Mouse (Mus musculus) embryo, embryonic 9.5 days (tissue): ENCODE results near the gene Rbm15.
A peak's percentile ranks its signal among the peaks of the same experiment; 100 is the strongest.
"Not testable (repeated sequence)": the region's sequence is repeated elsewhere in the genome, so short reads cannot be mapped to it uniquely, and the experiment has no call there.

Source experiments
- DNase-seq: peaks from one replicate; pipeline ENCODE4 v3.0.0-alpha.2; 2017; ENCODE audit errors: extremely low spot score

The Rbm15 gene

DNA sequence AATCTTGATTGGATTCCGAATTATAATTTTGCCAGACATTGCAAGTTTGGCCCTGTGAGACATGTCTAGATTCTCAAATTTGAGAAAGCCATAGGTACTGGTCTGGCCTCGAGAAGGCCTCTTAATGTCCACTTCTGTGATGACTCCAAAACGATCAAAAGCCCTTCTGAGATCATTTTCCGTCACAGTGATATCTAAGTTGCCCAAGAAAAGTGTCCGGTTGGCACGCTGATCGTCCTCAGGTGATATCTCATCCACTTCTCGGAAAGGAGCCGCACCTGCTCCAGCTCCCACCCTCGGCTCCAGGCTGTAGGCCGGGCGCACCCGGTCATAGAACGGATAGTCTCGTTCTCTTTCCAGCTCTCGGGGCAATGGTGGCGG lies 1.7 kb downstream of the Rbm15 start:
- no peak for DNase-seq

DNA sequence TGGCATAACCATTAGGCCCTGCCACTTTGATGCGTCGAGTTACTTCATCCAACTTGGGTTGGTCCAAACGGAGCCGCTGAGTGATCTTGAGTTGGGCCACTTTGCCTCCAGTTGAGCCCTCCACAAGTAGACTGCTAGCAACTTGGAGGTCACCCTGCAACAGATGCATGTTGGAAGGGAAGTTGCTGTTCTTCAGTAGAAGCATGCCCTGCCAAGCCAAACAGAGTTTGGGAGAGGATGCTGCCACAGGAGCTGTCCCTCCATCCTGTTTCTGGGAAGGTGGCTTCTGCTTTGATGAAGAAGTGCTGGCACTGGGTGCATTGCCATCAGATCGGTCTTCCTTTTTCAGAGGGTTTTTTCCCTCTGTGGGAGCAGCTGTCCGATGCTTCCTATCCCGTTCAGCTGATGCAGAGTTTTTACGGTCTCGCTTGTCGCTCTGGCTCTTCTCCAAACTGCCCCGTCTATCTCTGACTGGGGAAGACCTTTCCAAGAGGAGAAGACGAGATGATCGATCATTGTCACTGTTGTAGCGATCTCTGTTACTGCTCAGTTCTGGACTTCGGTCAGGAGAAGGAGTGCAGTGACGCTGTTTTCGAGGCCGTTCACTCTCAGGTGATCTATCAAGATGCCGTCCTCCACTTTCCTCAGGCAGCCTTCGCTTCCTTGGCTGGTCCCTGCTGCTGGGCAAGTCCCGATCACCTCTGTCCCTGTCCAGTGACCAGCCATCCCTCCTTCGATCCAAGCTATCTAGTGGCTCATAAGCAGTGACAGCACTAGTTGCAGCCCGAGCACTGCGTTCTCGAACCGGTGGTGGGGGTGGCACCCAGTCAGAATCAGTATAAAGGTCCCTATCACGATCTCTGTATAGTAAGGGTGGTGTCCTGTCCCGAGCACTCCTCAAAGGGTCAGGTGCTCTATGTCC lies 2.7 kb downstream of the Rbm15 start:
- no peak for DNase-seq

DNA sequence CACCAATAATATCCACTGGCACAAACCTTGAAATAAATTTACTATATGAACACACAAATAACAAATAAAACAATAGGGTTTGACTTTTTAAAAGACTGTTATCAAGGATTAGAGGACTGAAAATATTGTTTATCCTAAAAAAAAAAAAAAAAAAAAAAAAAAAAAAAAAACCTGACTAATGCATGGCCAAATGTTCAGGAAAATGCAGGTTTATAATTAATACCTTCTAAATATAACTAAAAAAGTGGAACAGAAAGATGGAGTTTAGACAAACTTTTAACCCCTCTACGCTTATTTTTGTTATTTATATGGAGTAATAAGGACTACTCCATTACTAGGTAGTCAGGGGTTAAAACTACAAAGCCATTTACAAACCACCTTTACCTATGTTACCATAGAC lies 7.0 kb downstream of the Rbm15 start:
- no peak for DNase-seq

DNA sequence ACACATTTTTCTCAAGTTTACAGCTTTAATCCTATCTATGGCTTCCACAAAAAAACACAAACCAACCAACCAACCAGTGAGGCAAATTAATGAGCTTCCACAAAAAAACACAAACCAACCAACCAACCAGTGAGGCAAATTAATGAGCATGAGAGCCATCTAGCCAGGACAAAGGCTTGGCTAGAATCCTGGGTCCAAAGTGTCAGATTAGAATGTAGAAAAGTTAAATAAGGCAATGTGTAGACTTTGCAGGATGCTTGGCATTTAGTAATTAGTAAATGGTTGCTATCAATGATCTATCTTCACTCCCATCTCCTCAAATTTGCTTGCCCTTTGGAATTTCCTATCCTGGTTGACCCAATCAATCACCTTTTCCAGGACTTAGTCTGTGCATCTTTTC lies 11.7 kb downstream of the Rbm15 start:
- no peak for DNase-seq

DNA sequence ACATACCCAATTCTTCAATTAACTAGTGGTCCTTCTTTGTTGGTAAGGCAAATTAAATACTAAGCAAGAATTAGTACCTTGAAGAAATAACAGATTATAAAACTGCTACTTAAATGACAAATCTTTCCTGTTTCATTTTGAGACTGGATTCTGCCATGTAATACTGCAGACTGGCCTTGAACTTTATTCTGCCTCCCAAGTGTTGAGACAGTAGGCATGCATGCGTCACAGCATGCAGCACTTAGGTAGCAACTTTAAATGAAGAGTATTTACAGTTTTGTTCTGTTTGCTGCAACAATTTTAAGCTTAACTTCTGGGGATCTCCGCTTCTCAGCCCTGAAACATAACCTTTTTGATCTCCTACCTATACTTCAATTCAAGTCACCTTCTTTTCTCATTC lies 12.3 kb downstream of the Rbm15 start:
- no peak for DNase-seq

DNA sequence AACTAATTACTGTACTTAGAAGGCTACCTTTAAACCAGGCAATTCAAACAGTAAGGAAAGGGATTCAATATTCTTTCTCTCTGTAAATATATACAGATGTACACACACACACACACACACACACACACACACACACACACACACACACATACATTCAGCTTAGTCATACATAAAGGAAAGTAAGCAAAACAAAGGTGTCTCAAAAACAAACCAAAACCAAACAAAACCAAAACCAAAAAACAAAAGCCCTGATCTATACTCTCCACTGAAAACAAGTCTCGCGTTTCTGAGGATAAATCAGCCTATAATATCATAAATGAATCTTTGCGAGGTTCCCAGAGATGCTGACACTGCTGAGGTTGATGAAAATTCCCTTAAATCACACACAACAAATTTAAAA lies 16.1 kb downstream of the Rbm15 start:
- no peak for DNase-seq

DNA sequence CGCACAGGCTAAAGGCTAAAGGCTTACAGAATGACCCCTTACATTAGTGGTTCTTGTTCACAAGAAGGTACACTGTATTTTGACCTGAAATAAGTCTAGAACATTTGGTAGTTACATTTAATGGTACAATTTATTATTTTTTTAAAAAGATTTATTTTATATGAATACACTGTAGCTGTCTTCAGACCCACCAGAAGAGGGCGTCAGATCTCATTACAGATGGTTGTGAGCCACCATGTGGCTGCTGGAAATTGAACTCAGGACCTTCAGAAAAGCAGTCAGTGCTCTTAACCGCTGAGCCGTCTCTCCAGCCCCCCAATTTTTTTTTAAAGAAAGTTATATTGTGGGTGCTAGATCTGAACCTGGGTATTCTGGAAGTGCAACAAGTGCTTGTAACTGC lies 36.6 kb downstream of the Rbm15 start:
- DNase-seq: not testable (repeated sequence)

DNA sequence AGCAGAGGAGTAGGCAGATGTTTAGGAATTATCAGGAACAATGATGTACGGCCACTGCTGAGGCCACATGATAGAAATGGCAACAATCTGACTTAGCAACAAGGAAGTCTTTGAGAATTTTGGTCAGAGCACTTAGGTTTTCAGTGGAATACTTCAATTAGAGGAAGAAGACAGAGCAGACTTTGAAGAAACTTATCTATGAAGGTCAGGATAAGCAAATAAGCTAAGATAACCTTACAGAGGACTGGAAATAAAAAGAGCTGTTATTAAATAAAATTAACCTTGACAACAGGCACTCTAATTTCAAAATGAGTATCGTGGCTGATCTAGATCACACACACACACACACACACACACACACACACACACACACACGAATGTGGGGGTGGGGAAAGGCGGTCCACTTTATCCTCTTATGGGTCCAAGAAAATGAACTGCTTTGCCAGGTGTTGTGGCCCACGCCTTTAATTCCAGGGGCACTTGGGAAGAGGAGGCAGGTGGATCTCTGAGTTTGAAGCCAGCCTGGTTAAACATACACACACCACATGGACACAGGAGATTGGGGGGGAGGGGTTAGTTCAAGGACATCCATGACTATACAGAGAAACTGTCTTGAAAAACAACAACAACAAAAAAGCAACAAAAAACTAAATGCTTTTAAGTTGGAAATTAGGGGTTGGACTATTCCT lies 37.7 kb downstream of the Rbm15 start:
- DNase-seq: no peak

DNA sequence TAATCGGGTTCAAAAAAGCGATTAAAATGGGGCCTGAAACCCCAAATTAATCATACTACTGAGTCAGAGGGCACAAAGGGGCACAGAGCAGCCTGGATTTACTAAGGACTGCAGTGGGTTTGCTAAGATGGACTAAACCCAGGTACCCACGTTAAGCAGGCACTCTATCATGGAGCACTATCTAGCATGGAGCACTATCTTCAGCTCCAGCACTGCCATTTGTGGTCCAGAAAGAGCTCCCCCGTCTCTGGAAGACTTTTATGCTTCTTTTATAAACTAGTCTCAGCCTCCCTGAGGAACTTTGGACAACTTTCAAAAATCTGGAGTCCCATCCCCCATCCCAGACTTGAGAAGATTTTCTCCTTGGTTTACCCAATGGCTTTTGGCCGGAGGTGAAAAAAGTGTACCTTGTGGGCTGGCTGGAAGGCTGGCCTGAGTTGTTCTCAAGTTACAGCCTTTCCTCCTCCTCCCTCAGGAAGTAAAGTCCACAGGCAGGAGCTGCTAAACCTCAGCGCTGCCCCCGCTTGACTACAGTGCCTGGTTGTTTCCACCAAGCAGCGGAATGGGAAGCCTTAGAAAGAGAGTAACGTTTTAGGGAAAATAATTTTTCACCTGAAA lies 42.6 kb downstream of the Rbm15 start, which contains the start of gene Slc16a4:
Gene Slc16a4 (plus strand): TSS at position 467 of the 618 bp plus-strand sequence.
- DNase-seq: peak; percentile 48

DNA sequence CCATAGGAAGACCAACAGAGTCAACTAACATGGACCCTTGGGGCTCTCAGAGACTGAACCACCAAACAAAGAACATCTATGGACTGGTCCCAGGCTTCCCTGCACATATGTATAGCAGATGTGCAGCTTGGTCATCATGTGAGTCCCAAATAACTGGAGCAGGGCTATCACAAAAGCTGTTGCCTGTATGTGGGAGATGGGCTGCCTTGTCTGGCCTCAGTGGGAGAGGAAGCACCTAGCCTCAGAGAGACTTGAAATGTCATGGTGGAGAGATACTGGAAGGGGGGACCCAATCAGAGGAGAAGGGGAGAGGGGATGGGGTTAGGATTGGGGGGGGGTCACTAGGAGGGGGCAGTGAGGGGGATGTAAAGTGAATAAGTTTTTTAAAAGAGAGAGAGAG lies 46.1 kb downstream of the Rbm15 start:
- DNase-seq: no peak

DNA sequence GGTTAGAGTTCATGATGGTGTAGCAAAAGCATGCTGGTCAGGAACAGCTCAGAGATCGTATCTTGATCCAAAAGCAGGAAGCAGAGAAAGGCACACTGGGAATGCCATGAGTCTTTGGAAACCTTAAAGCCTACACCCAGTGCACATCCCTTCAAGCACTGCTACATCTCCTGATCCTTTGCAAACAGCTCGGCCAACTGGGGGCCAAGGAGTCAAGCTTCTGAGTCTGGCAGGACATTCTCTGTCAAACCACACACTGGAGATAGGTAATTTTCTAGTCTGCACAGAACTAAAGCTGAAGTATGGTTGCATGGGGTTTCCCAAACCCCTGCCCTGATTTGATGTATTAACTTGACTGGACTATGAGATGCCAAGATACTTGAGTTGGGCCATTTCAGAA lies 47.4 kb downstream of the Rbm15 start:
- no peak for DNase-seq

DNA sequence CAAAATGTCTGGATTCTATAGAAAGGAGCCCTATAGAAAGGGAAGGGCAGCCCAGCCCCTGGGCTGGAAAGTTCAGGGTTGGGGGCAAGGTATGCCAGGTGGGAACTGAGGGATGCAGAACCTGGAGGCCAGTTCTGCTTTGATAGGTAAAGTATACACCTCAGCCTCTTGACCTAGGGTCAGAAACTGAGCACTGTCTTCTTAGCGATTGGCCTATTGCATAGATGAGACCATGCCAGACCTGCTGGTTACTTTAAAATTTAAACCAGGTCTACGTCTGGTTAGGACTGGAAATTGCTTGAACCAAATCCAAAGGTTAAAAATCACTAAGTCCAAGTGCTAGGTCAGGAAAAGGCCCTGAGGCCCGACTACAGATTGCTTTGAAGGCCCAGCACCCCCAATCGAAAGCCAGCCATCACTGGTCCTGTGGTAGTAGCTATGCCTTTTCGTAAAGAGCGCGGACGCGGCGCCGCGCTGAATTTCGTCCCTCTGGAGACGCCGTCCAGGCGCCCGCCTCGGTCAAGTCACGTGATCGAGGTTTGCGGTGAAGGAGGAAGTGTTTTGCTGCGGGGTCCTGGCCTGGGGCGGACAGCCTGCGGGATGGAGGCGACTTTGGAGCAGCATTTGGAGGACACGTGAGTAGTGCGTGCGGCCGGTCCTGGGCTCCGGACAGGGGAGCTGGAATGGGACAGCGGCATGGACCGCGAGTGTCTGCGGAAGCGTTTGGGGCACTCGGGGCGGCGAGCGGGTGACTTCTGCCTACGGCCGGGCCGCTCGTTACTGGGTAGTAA lies 54.8 kb downstream of the Rbm15 start, which contains the start of gene Lamtor5:
Gene Lamtor5 (plus strand): TSS at position 380 of the 791 bp plus-strand sequence.
- DNase-seq: peak; percentile 92

DNA sequence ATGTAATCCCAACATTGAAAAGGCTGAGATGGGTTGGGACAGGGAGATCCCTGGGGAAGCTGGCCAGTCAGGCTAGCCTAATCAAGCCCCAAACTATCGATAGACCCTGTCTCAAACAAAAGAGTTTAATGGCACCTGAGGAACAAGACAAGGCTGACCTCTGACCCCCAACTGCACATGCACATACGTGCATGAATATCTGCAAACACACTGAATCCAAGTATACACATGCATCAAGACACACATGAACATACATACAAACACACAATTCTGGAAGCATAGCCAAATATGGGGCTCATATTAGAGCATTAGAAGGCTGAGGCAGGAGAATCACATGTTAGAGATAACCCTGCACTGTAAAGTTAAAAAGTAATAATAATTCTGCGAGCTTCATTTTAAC lies 56.8 kb downstream of the Rbm15 start:
- no peak for DNase-seq

DNA sequence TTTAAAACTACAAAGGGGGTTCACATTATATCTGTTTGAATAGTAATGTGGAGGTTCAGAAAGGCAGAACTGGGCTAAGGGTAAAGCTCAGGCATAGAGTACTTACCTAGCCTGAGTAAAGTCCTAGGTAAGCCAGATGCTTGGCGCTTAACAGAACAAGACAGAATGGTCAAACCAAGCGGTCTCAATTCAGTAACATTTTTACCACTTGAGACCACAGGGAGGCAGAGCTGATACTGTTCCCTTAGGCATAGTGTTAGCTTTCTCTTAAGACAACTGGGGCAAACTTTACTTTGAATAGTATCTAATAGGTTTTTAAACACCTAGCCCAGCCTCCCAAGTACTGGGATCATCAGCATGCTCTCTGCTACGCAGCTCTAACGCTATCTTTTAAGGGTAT lies 57.5 kb downstream of the Rbm15 start:
- DNase-seq: no peak
